Mouse (Mus musculus): Measurements from ENCODE around the gene Fam81a.

Fam81a gene

GRCm38 (mm10) chr9:70142460-70142859 lies at the start of gene Fam81a:
Fam81a (minus strand) TSS chr9:70142560.
- WGBS = 57% methylated on average over 7 of the region's 7 CpGs

GRCm38 (mm10) chr9:70182639-70183038 lies 40.3 kb upstream of the Fam81a start:
- 57% methylated on average over 7 of the region's 7 CpGs for WGBS

GRCm38 (mm10) chr9:70181719-70182118 lies 39.4 kb upstream of the Fam81a start:
- 59% methylated on average over 12 of the region's 12 CpGs for WGBS

- WGBS = 89% methylated on average over 3 of the region's 3 CpGs
Measured at GRCm38 (mm10) chr9:70176291-70176690, 33.9 kb upstream of the Fam81a start.

GRCm38 (mm10) chr9:70174896-70175295 lies 32.5 kb upstream of the Fam81a start:
- 67% methylated on average over 6 of the region's 6 CpGs for WGBS

GRCm38 (mm10) chr9:70174291-70174848 lies 32.0 kb upstream of the Fam81a start:
- WGBS = 85% methylated on average over 4 of the region's 4 CpGs

GRCm38 (mm10) chr9:70168973-70169372 lies 26.6 kb upstream of the Fam81a start:
- 91% methylated on average over 7 of the region's 7 CpGs for WGBS

GRCm38 (mm10) chr9:70160071-70160470 lies 17.7 kb upstream of the Fam81a start:
- WGBS = 57% methylated on average over 10 of the region's 10 CpGs

GRCm38 (mm10) chr9:70147618-70148017 lies 5.3 kb upstream of the Fam81a start:
- 82% methylated on average over 3 of the region's 3 CpGs for WGBS

- WGBS = 91% methylated on average over 4 of the region's 4 CpGs
Measured at GRCm38 (mm10) chr9:70145426-70145825, 3.1 kb upstream of the Fam81a start.

GRCm38 (mm10) chr9:70143326-70143725 lies 966 bp upstream of the Fam81a start:
- WGBS = 82% methylated on average over 8 of the region's 8 CpGs

- WGBS = 4% methylated on average over 11 of the region's 11 CpGs
Measured at GRCm38 (mm10) chr9:70141885-70142326, 454 bp downstream of the Fam81a start.

GRCm38 (mm10) chr9:70140871-70141796 lies 1.2 kb downstream of the Fam81a start:
- 1% methylated on average over 87 of the region's 87 CpGs for WGBS

- whole genome bisulfite sequencing = 31% methylated on average over 4 of the region's 4 CpGs
Measured at GRCm38 (mm10) chr9:70140340-70140739, 2.0 kb downstream of the Fam81a start.

- WGBS = 39% methylated on average over 7 of the region's 7 CpGs
Measured at GRCm38 (mm10) chr9:70139331-70139885, 3.0 kb downstream of the Fam81a start.

GRCm38 (mm10) chr9:70138511-70138910 lies 3.8 kb downstream of the Fam81a start:
- 59% methylated on average over 7 of the region's 7 CpGs for WGBS

GRCm38 (mm10) chr9:70137991-70138390 lies 4.4 kb downstream of the Fam81a start:
- 64% methylated on average over 5 of the region's 5 CpGs for WGBS

GRCm38 (mm10) chr9:70135186-70135585 lies 7.2 kb downstream of the Fam81a start:
- WGBS = 81% methylated on average over 1 of the region's 1 CpGs

GRCm38 (mm10) chr9:70134716-70135115 lies 7.6 kb downstream of the Fam81a start:
- WGBS = 63% methylated on average over 5 of the region's 5 CpGs

GRCm38 (mm10) chr9:70134215-70134614 lies 8.1 kb downstream of the Fam81a start:
- WGBS = 54% methylated on average over 9 of the region's 9 CpGs

GRCm38 (mm10) chr9:70130786-70131185 lies 11.6 kb downstream of the Fam81a start:
- 86% methylated on average over 5 of the region's 5 CpGs for WGBS

GRCm38 (mm10) chr9:70111869-70112286 lies 30.5 kb downstream of the Fam81a start:
- WGBS = 15% methylated on average over 10 of the region's 10 CpGs

GRCm38 (mm10) chr9:70110871-70111270 lies 31.5 kb downstream of the Fam81a start:
- WGBS = 63% methylated on average over 7 of the region's 7 CpGs
